Mouse (Mus musculus): ENCODE measurements around the gene Pbx2.

- no peak for TF ChIP-seq POLR2A (IDR thresholded peaks at IDR 0.05; ENCODE audit: insufficient read length, low read depth)
- no peak for TF ChIP-seq E2F4 (IDR thresholded peaks at IDR 0.05; ENCODE audit: insufficient read depth)
- TF ChIP-seq TCF12 (IDR thresholded peaks at IDR 0.05; ENCODE audit: insufficient read depth, poor library complexity, severe bottlenecking): no peak
- no peak for TF ChIP-seq MYOG (IDR thresholded peaks at IDR 0.05; ENCODE audit: control insufficient read depth in 1 of 3, insufficient read depth in 1 of 3, insufficient read length in 2 of 3, low read depth in 2 of 3)
- TF ChIP-seq CEBPB (IDR thresholded peaks at IDR 0.05; ENCODE audit: insufficient read depth, poor library complexity, severe bottlenecking): no peak
- no peak for TF ChIP-seq TCF3 (IDR thresholded peaks at IDR 0.05; ENCODE audit: insufficient read length, low read depth)
- TF ChIP-seq MAX (IDR thresholded peaks at IDR 0.05; ENCODE audit: low read depth): no peak
- TF ChIP-seq POLR2AphosphoS2 (IDR thresholded peaks at IDR 0.05; ENCODE audit: insufficient read length, low read depth): no peak
- TF ChIP-seq USF1 (IDR thresholded peaks at IDR 0.05; ENCODE audit: low read depth): no peak
- no peak for TF ChIP-seq MYOD1 (IDR thresholded peaks at IDR 0.05; ENCODE audit: control insufficient read depth in 1 of 3, insufficient read length in 2 of 3, low read depth in 2 of 3)
These were observed 4.9 kb upstream of the Pbx2 start for GRCm38 (mm10) chr17:34585877-34586771.

Data from myocyte (in vitro differentiated cells).